Mouse (Mus musculus): ENCODE data around the gene Ackr4. TPM values are rescaled to one million over a fixed set of nuclear protein-coding genes. Genes with fewer than 3 reads are reported as not detected.

Ackr4 gene
- polyA plus RNA-seq, 1 experiment = 7.7 TPM

GRCm38 (mm10) chr9:104123622-104124021, 3.1 kb downstream of the Ackr4 start:
- no peak overlapping the region for H3K9ac ChIP-seq (ENCODE audit: low read depth, poor library complexity, severe bottlenecking)
- H3K36me3 ChIP-seq (ENCODE audit: control insufficient read depth, insufficient read depth, low read length, poor library complexity, severe bottlenecking) = no peaks in the 10 kb centered on the region
- H3K4me1 ChIP-seq (ENCODE audit: control insufficient read depth, insufficient read depth, low read length) = peaks cover 2% of the 10 kb centered on the region
- no peak overlapping the region for H3K27ac ChIP-seq (ENCODE audit: insufficient read depth, low read length)
- no peak overlapping the region for H3K4me3 ChIP-seq (ENCODE audit: low read depth, low read length)
- no peaks in the 10 kb centered on the region for H3K27me3 ChIP-seq (ENCODE audit: control insufficient read depth, insufficient read depth, low read length, poor library complexity, severe bottlenecking)
- TF ChIP-seq CTCF (IDR thresholded peaks at IDR 0.05; ENCODE audit: low read depth, low read length) = no peak
- no peak for TF ChIP-seq EP300 (IDR thresholded peaks at IDR 0.05; ENCODE audit: insufficient read depth, low read depth, low read length)
- TF ChIP-seq POLR2A (IDR thresholded peaks at IDR 0.05; ENCODE audit: insufficient read depth, low read length) = no peak
- no peaks in the 10 kb centered on the region for H3K9me3 ChIP-seq (replicated peaks; ENCODE audit: control insufficient read depth, insufficient read depth, low read length, poor library complexity, severe bottlenecking)

GRCm38 (mm10) chr9:104123101-104123500, 3.6 kb downstream of the Ackr4 start:
- H3K27ac ChIP-seq (ENCODE audit: insufficient read depth, low read length) = no peak overlapping the region

GRCm38 (mm10) chr9:104109151-104109550, 17.6 kb downstream of the Ackr4 start:
- no peaks in the 10 kb centered on the region for H3K27me3 ChIP-seq (ENCODE audit: control insufficient read depth, insufficient read depth, low read length, poor library complexity, severe bottlenecking)
- peaks cover 9% of the 10 kb centered on the region for H3K9me3 ChIP-seq (replicated peaks; ENCODE audit: control insufficient read depth, insufficient read depth, low read length, poor library complexity, severe bottlenecking)
- H3K27ac ChIP-seq (ENCODE audit: insufficient read depth, low read length) = no peak overlapping the region
- no peak overlapping the region for H3K9ac ChIP-seq (ENCODE audit: low read depth, poor library complexity, severe bottlenecking)
- TF ChIP-seq EP300 (IDR thresholded peaks at IDR 0.05; ENCODE audit: insufficient read depth, low read depth, low read length) = no peak
- TF ChIP-seq CTCF (IDR thresholded peaks at IDR 0.05; ENCODE audit: low read depth, low read length) = no peak
- TF ChIP-seq POLR2A (IDR thresholded peaks at IDR 0.05; ENCODE audit: insufficient read depth, low read length) = no peak
- no peaks in the 10 kb centered on the region for H3K36me3 ChIP-seq (ENCODE audit: control insufficient read depth, insufficient read depth, low read length, poor library complexity, severe bottlenecking)
- H3K4me1 ChIP-seq (ENCODE audit: control insufficient read depth, insufficient read depth, low read length) = no peaks in the 10 kb centered on the region
- H3K4me3 ChIP-seq (ENCODE audit: low read depth, low read length) = no peak overlapping the region

More at GRCm38 (mm10) chr9:104123101-104123500, 3.6 kb downstream of the Ackr4 start:
- H3K4me1 ChIP-seq (ENCODE audit: control insufficient read depth, insufficient read depth, low read length) = peaks cover 2% of the 10 kb centered on the region
- no peak for TF ChIP-seq POLR2A (IDR thresholded peaks at IDR 0.05; ENCODE audit: insufficient read depth, low read length)
- no peak for TF ChIP-seq EP300 (IDR thresholded peaks at IDR 0.05; ENCODE audit: insufficient read depth, low read depth, low read length)
- peak; percentile 4 for TF ChIP-seq CTCF (IDR thresholded peaks at IDR 0.05; ENCODE audit: low read depth, low read length)
- no peak overlapping the region for H3K9ac ChIP-seq (ENCODE audit: low read depth, poor library complexity, severe bottlenecking)
- no peak overlapping the region for H3K4me3 ChIP-seq (ENCODE audit: low read depth, low read length)
- H3K27me3 ChIP-seq (ENCODE audit: control insufficient read depth, insufficient read depth, low read length, poor library complexity, severe bottlenecking) = no peaks in the 10 kb centered on the region
- H3K9me3 ChIP-seq (replicated peaks; ENCODE audit: control insufficient read depth, insufficient read depth, low read length, poor library complexity, severe bottlenecking) = no peaks in the 10 kb centered on the region
- no peaks in the 10 kb centered on the region for H3K36me3 ChIP-seq (ENCODE audit: control insufficient read depth, insufficient read depth, low read length, poor library complexity, severe bottlenecking)

DNA sequence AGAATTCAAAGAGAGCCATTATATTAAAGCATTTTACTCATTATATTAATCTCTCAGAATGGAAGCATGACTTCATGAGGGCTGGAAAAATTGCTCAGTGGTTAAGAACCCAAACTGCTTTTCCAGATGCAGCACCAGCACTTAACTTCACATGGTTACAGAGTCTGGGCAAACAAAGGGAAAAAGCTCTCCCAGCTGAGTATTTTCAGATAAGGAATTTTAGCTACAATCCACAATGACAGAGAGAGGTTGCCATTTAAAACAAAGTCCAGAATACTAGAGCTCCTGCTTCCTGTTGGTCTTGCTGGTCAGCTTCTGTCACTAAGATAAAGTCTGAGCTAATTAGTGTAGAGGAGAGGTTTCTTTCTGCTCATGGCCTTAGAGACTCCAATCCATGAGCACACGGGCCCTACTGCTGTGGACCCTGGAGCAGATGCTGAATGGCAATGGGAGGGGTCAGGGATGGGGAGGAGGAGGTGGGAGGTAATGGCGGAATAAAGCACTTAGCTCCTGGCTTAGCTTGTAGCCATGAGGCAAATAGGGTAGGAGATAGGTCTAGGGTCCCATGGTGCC, 18.1 kb downstream of the Ackr4 start:
- Histone ChIP-seq H3K27me3 (ENCODE audit: control insufficient read depth, insufficient read depth, low read length, poor library complexity, severe bottlenecking) (no peaks in the 10 kb centered on the region), H3K4me1 (ENCODE audit: control insufficient read depth, insufficient read depth, low read length) (no peaks in the 10 kb centered on the region), H3K9ac (ENCODE audit: low read depth, poor library complexity, severe bottlenecking) (no peak overlapping the region), H3K9me3 (replicated peaks; ENCODE audit: control insufficient read depth, insufficient read depth, low read length, poor library complexity, severe bottlenecking) (peaks cover 9% of the 10 kb centered on the region), H3K4me3 (ENCODE audit: low read depth, low read length) (no peak overlapping the region), H3K36me3 (ENCODE audit: control insufficient read depth, insufficient read depth, low read length, poor library complexity, severe bottlenecking) (no peaks in the 10 kb centered on the region), H3K27ac (ENCODE audit: insufficient read depth, low read length) (no peak overlapping the region)
- TF ChIP-seq POLR2A (IDR thresholded peaks at IDR 0.05; ENCODE audit: insufficient read depth, low read length) (no peak), EP300 (IDR thresholded peaks at IDR 0.05; ENCODE audit: insufficient read depth, low read depth, low read length) (no peak), CTCF (IDR thresholded peaks at IDR 0.05; ENCODE audit: low read depth, low read length) (no peak)

- Histone ChIP-seq H3K27ac (ENCODE audit: insufficient read depth, low read length) (no peak overlapping the region), H3K4me1 (ENCODE audit: control insufficient read depth, insufficient read depth, low read length) (peaks cover 4% of the 10 kb centered on the region), H3K27me3 (ENCODE audit: control insufficient read depth, insufficient read depth, low read length, poor library complexity, severe bottlenecking) (no peaks in the 10 kb centered on the region), H3K4me3 (ENCODE audit: low read depth, low read length) (no peak overlapping the region), H3K9ac (ENCODE audit: low read depth, poor library complexity, severe bottlenecking) (no peak overlapping the region), H3K9me3 (replicated peaks; ENCODE audit: control insufficient read depth, insufficient read depth, low read length, poor library complexity, severe bottlenecking) (peaks cover 9% of the 10 kb centered on the region), H3K36me3 (ENCODE audit: control insufficient read depth, insufficient read depth, low read length, poor library complexity, severe bottlenecking) (no peaks in the 10 kb centered on the region)
- TF ChIP-seq EP300 (IDR thresholded peaks at IDR 0.05; ENCODE audit: insufficient read depth, low read depth, low read length) (no peak), CTCF (IDR thresholded peaks at IDR 0.05; ENCODE audit: low read depth, low read length) (no peak), POLR2A (IDR thresholded peaks at IDR 0.05; ENCODE audit: insufficient read depth, low read length) (no peak)
Measured at GRCm38 (mm10) chr9:104107482-104107881, 19.3 kb downstream of the Ackr4 start.

DNA sequence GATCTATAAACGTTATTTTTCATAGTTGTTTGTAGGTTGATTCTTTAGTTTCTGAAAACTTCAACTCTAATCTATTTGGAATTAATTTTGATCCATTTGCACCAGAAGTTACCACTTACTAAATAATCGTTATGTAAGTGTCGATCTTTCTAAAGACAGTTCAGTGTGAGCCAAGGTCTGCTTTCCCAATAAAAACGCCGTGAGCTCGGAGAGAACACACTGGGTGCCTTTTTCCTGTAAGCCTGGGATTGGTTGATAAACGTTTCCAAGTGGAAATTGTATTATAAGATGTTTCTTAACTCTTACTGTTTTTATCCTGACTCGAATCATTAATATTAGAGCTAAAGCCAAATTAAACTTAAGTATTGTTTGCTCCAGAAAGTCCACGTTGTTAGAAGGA, 19.8 kb downstream of the Ackr4 start:
- Histone ChIP-seq H3K9me3 (replicated peaks; ENCODE audit: control insufficient read depth, insufficient read depth, low read length, poor library complexity, severe bottlenecking) (peaks cover 9% of the 10 kb centered on the region), H3K27ac (ENCODE audit: insufficient read depth, low read length) (no peak overlapping the region), H3K4me3 (ENCODE audit: low read depth, low read length) (no peak overlapping the region), H3K27me3 (ENCODE audit: control insufficient read depth, insufficient read depth, low read length, poor library complexity, severe bottlenecking) (no peaks in the 10 kb centered on the region), H3K9ac (ENCODE audit: low read depth, poor library complexity, severe bottlenecking) (no peak overlapping the region), H3K4me1 (ENCODE audit: control insufficient read depth, insufficient read depth, low read length) (peaks cover 6% of the 10 kb centered on the region), H3K36me3 (ENCODE audit: control insufficient read depth, insufficient read depth, low read length, poor library complexity, severe bottlenecking) (no peaks in the 10 kb centered on the region)
- TF ChIP-seq EP300 (IDR thresholded peaks at IDR 0.05; ENCODE audit: insufficient read depth, low read depth, low read length) (no peak), POLR2A (IDR thresholded peaks at IDR 0.05; ENCODE audit: insufficient read depth, low read length) (no peak), CTCF (IDR thresholded peaks at IDR 0.05; ENCODE audit: low read depth, low read length) (no peak)
